Mouse (Mus musculus) midbrain, embryonic 15.5 days (tissue): Measurements from ENCODE around the gene Fhod1. TPM values are rescaled to one million over a fixed set of nuclear protein-coding genes. Genes with fewer than 3 reads are reported as not detected.
A peak's percentile ranks its signal among the peaks of the same experiment; 100 is the strongest.

ENCODE experiments used
- ATAC-seq: fragments of 200-750 bp; cut with Nextera tagmentation; replicated peaks from 2 replicates; pipeline ENCODE4 v1.8.0; 2017; ENCODE audit warnings: moderate TSS enrichment
- H3K27ac ChIP-seq: fragments of 300-500 bp; sonication (generic); 2 replicates; pipeline ENCODE4 v1.5.1; 2015; ENCODE audit warnings: mild to moderate bottlenecking, inconsistent platforms
- H3K27me3 ChIP-seq: fragments of 300-500 bp; sonication (generic); replicated peaks from 2 replicates; pipeline ENCODE4 v1.6.1; 2015; ENCODE audit warnings: inconsistent platforms
- H3K36me3 ChIP-seq: fragments of 300-500 bp; sonication (generic); replicated peaks from 2 replicates; pipeline ENCODE4 v1.6.1; 2015; ENCODE audit warnings: inconsistent platforms
- H3K4me1 ChIP-seq: fragments of 300-500 bp; sonication (generic); 2 replicates; pipeline ENCODE4 v1.6.1; 2015; ENCODE audit warnings: inconsistent platforms
- H3K4me2 ChIP-seq: fragments of 300-500 bp; sonication (generic); 2 replicates; pipeline ENCODE4 v1.6.1; 2015; ENCODE audit warnings: inconsistent platforms, mild to moderate bottlenecking, moderate library complexity
- H3K4me3 ChIP-seq: fragments of 300-500 bp; sonication (generic); 2 replicates; pipeline ENCODE4 v1.5.1; 2015; ENCODE audit warnings: mild to moderate bottlenecking, inconsistent platforms
- H3K9ac ChIP-seq: fragments of 300-500 bp; sonication (generic); 2 replicates; pipeline ENCODE4 v1.6.1; 2015; ENCODE audit warnings: mild to moderate bottlenecking, inconsistent platforms
- H3K9me3 ChIP-seq: fragments of 300-500 bp; sonication (generic); 2 replicates; pipeline ENCODE4 v1.6.1; 2016; ENCODE audit warnings: inconsistent platforms
- WGBS: fragments of 180-500 bp; shearing (Covaris S2); methylation state at CpG from one replicate; pipeline ENCODE4 v1.1.7; 2015; ENCODE audit warnings: mixed read lengths; 5-methylcytosine and 5-hydroxymethylcytosine counted together
- polyA plus RNA-seq: library from polyadenylated mRNA; unstranded; fragments of >200 nt; fragmentation: Nextera tagmentation; extraction: Ambion mirVana; gene quantifications from 2 replicates; pipeline ENCODE4 v1.2.1, GENCODE M21; 2015

Gene Fhod1
- polyA plus RNA-seq, 1 experiment from 2014 or later, result 0.88 TPM

- H3K27ac ChIP-seq, result no peak overlapping the region
- H3K4me3 ChIP-seq, result peak overlapping the region; percentile 69
- no peaks in the 10 kb centered on the region for H3K9me3 ChIP-seq
- no peaks in the 10 kb centered on the region for H3K36me3 ChIP-seq
- WGBS, result 2% methylated on average over 34 of the region's 34 CpGs
- H3K4me2 ChIP-seq, result peak overlapping the region; percentile 98
- H3K27me3 ChIP-seq, result peaks cover 14% of the 10 kb centered on the region
- H3K4me1 ChIP-seq, result peaks cover 40% of the 10 kb centered on the region
- no peak overlapping the region; the same call in 1 of the 2 replicates for H3K9ac ChIP-seq
- ATAC-seq, result peak; percentile 28
Observed at GRCm38 (mm10) chr8:105346611-105347427, 934 bp downstream of the Fhod1 start.

GRCm38 (mm10) chr8:105345061-105345975 lies 2.4 kb downstream of the Fhod1 start:
- peaks cover 30% of the 10 kb centered on the region for H3K4me1 ChIP-seq
- no peak for ATAC-seq
- 72% methylated on average over 7 of the region's 7 CpGs for WGBS

GRCm38 (mm10) chr8:105343791-105344574 lies 3.8 kb downstream of the Fhod1 start:
- 78% methylated on average over 8 of the region's 8 CpGs for WGBS
- ATAC-seq, result no peak
- Histone ChIP-seq H3K4me2 (no peak overlapping the region), H3K9me3 (no peaks in the 10 kb centered on the region), H3K9ac (no peak overlapping the region), H3K27ac (no peak overlapping the region), H3K4me3 (no peak overlapping the region), H3K36me3 (no peaks in the 10 kb centered on the region), H3K27me3 (peaks cover 14% of the 10 kb centered on the region), H3K4me1 (peaks cover 20% of the 10 kb centered on the region)

More at GRCm38 (mm10) chr8:105345061-105345975, 2.4 kb downstream of the Fhod1 start:
- no peaks in the 10 kb centered on the region for H3K9me3 ChIP-seq
- peaks cover 14% of the 10 kb centered on the region for H3K27me3 ChIP-seq
- no peak overlapping the region for H3K9ac ChIP-seq
- no peaks in the 10 kb centered on the region for H3K36me3 ChIP-seq
- H3K4me2 ChIP-seq, result no peak overlapping the region
- H3K4me3 ChIP-seq, result no peak overlapping the region
- H3K27ac ChIP-seq, result no peak overlapping the region

DNA sequence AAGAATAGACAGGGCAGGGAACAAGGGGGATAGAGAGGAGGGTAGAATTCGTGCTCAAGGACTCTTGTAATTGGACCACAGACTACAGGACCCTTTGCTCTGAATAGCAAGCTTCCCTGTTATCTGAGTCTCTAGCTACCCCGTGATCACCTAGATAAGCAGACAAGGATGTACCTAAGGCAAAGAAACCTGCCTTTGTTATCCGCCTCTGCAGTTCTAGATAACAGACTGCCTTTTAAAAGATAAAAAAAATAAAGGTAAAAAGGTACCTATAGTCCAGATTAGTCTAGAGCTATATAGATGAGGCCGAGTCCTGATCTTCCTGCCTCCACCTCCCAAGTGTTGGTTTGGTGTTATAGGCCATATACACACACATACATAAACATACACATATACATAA lies 5.0 kb downstream of the Fhod1 start:
- no peak for ATAC-seq
- 86% methylated on average over 4 of the region's 4 CpGs for WGBS
- Histone ChIP-seq H3K27me3 (peaks cover 14% of the 10 kb centered on the region), H3K9ac (no peak overlapping the region), H3K4me2 (no peak overlapping the region), H3K27ac (no peak overlapping the region), H3K4me3 (no peak overlapping the region), H3K9me3 (no peaks in the 10 kb centered on the region), H3K36me3 (no peaks in the 10 kb centered on the region), H3K4me1 (peaks cover 14% of the 10 kb centered on the region)

DNA sequence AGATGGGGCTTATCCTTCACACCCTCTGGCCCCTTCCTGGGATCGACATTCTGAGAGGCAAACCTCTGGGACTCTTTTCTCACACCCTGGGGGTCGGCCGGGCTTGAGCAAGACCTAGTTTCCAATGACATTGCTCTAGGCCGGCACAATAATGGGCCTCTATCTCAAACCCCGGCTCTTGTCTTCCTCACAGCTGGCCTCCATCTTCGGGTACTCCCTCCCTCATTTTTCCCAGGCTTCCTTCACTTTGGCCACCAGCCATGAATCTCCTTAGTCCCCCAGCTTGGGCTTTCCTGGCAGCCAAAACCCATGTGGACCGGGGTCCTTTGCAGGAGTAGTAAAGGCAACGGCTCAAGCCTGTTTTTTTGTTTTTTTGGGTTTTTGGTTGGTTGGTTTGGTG lies 6.4 kb downstream of the Fhod1 start:
- no peaks in the 10 kb centered on the region for H3K9me3 ChIP-seq
- no peak overlapping the region for H3K9ac ChIP-seq
- H3K36me3 ChIP-seq, result no peaks in the 10 kb centered on the region
- 43% methylated on average over 8 of the region's 8 CpGs for WGBS
- no peak for ATAC-seq
- 0 out of 2 replicates have a peak, but pooled peaks cover under 1% of the 10 kb centered on the region for H3K27me3 ChIP-seq
- H3K4me2 ChIP-seq, result no peak overlapping the region
- H3K27ac ChIP-seq, result no peak overlapping the region
- 0 out of 2 replicates have a peak, but pooled peaks cover under 1% of the 10 kb centered on the region for H3K4me1 ChIP-seq
- H3K4me3 ChIP-seq, result no peak overlapping the region

DNA sequence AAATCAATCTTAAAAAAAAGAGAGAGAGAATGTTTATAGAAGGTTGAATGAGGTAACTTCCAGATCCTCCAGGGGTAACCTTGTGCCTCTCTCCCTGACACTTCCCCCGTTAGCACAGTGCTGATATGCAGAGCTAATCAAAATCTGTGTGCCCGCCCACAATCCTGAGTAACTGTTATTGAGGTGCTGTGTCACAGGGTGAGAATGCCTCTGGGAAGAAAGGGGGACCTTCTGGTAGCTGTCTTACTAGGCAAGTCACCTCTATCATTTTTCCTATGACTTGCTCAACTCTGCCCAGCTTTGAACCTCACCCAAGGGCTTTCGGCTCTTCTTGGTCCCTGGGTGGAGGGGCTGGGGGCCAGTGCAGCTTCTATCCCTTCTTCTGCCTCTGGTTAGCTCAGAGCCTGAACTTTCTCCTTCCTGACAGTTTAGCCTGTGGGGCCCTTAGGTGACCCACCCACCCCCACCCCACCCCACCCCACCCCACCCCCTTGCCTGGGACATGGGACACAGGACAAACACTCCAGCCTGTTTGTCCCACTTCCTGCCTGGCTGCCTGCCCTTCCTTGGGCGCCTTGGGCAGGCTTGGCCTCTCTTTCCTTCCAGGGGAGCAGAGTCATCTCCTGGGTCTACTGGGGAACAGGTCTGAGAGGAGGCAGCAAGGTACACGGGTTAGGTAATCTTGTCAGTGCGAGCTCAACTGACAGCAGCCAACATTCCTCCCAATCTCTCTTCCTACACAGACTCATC lies 7.7 kb downstream of the Fhod1 start:
- Histone ChIP-seq H3K9ac (no peak overlapping the region), H3K36me3 (no peaks in the 10 kb centered on the region), H3K9me3 (no peaks in the 10 kb centered on the region), H3K4me1 (no peaks in the 10 kb centered on the region), H3K27me3 (no peaks in the 10 kb centered on the region), H3K4me3 (no peak overlapping the region), H3K4me2 (no peak overlapping the region), H3K27ac (no peak overlapping the region)
- WGBS, result 84% methylated on average over 6 of the region's 6 CpGs
- no peak for ATAC-seq

GRCm38 (mm10) chr8:105338992-105339391 lies 8.8 kb downstream of the Fhod1 start:
- Histone ChIP-seq H3K4me2 (no peak overlapping the region), H3K27ac (no peak overlapping the region), H3K27me3 (no peaks in the 10 kb centered on the region), H3K4me3 (no peak overlapping the region), H3K36me3 (no peaks in the 10 kb centered on the region), H3K9ac (no peak overlapping the region), H3K9me3 (no peaks in the 10 kb centered on the region), H3K4me1 (no peaks in the 10 kb centered on the region)
- no peak for ATAC-seq
- WGBS, result 70% methylated on average over 4 of the region's 4 CpGs

DNA sequence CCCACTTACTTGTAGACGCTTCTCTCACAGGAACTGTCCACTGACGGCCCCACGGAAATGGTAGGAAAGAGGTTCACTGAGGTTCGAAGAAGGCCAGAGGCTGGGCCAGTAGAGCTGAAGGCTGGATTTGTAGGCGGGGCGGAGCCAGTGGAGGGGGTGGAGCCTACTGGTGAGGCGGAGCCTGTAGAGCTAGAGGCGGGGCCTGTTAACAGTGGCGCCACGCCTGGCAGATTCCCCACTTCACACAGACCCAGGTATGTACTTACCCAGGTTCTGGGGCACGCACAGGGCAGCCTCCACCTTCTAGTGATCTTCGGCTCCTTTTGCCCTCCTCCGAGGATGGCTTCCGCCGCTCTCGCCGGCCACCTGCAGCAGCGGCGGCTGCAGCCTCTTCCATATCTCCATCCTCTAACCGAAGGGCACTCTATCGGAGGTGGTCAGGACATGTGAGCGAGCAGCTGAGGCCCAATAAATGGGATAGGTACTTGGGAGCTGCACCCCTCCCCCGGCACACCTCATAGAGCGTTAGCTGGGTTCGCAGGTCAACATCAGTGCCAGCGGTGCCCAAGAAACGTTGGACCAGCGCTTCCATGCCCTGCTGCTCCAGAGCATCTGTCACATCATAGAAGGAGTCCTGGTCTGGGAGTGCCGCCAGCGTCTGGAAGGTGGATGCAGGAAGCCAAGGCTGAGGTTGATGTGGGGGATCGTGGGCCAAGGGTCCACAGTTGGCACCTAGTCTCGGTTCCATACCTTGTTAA lies 11.2 kb downstream of the Fhod1 start:
- Histone ChIP-seq H3K27me3 (no peaks in the 10 kb centered on the region), H3K4me3 (peak overlapping the region; percentile 18), H3K36me3 (0 out of 2 replicates have a peak, but pooled peaks cover 4% of the 10 kb centered on the region), H3K9ac (no peak overlapping the region), H3K9me3 (no peaks in the 10 kb centered on the region), H3K4me1 (no peaks in the 10 kb centered on the region), H3K27ac (no peak overlapping the region), H3K4me2 (0 out of 2 replicates have a peak overlapping the region, but pooled peaks have one; percentile 1)
- 50% methylated on average over 32 of the region's 32 CpGs for WGBS
- peak; percentile 33 for ATAC-seq

GRCm38 (mm10) chr8:105332523-105332922 lies 15.2 kb downstream of the Fhod1 start:
- H3K27ac ChIP-seq, result no peak overlapping the region
- H3K9ac ChIP-seq, result no peak overlapping the region
- WGBS, result 80% methylated on average over 2 of the region's 2 CpGs
- H3K9me3 ChIP-seq, result no peaks in the 10 kb centered on the region
- no peaks in the 10 kb centered on the region for H3K27me3 ChIP-seq
- H3K4me2 ChIP-seq, result no peak overlapping the region
- H3K4me3 ChIP-seq, result no peak overlapping the region
- H3K4me1 ChIP-seq, result peaks cover 3% of the 10 kb centered on the region
- no peak for ATAC-seq
- peaks cover 36% of the 10 kb centered on the region; the same call in 1 of the 2 replicates for H3K36me3 ChIP-seq

DNA sequence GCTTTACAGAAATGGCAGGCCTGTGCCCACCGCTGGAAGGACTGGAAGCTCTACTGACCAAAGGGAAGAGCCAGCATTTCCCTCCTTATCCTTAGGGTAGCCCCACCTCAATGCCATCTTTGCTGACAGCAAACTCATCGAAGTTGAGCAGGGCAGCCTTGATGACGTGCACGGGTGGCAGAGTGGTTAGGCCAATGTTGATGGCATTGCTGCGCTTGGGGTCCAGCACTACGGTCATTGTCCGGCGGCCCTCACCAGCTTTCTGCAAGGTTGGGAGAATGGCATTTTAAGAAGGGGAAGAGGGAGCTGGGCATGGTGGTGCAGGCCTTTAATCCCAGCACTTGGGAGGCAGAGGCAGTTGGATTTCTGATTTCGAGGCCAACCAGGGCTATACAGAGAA lies 15.8 kb downstream of the Fhod1 start:
- H3K4me2 ChIP-seq, result no peak overlapping the region
- H3K27me3 ChIP-seq, result no peaks in the 10 kb centered on the region
- no peak overlapping the region for H3K4me3 ChIP-seq
- H3K36me3 ChIP-seq, result peaks cover 36% of the 10 kb centered on the region; the same call in 1 of the 2 replicates
- ATAC-seq, result no peak
- H3K9ac ChIP-seq, result no peak overlapping the region
- H3K4me1 ChIP-seq, result peaks cover 9% of the 10 kb centered on the region
- no peaks in the 10 kb centered on the region for H3K9me3 ChIP-seq
- WGBS, result 96% methylated on average over 9 of the region's 9 CpGs
- no peak overlapping the region for H3K27ac ChIP-seq

- H3K9ac ChIP-seq, result no peak overlapping the region
- H3K27ac ChIP-seq, result no peak overlapping the region
- H3K4me3 ChIP-seq, result no peak overlapping the region
- H3K4me2 ChIP-seq, result no peak overlapping the region
- H3K36me3 ChIP-seq, result peaks cover 36% of the 10 kb centered on the region; the same call in 1 of the 2 replicates
- 96% methylated on average over 22 of the region's 22 CpGs for WGBS
- no peaks in the 10 kb centered on the region for H3K9me3 ChIP-seq
- H3K4me1 ChIP-seq, result peaks cover 11% of the 10 kb centered on the region
- no peak for ATAC-seq
- H3K27me3 ChIP-seq, result no peaks in the 10 kb centered on the region
Observed at GRCm38 (mm10) chr8:105331469-105331868, 16.3 kb downstream of the Fhod1 start.
